Mouse (Mus musculus): Measurements from ENCODE around the gene Slpi. TPM values are rescaled to one million over a fixed set of nuclear protein-coding genes. Genes with fewer than 3 reads are reported as not detected.

The Slpi gene
- polyA plus RNA-seq, 1 experiment from 2014 or later: 0.24 TPM

- H3K4me3 ChIP-seq (ENCODE audit: inconsistent target): no peak overlapping the region
- no peaks in the 10 kb centered on the region for H3K36me3 ChIP-seq (ENCODE audit: inconsistent target)
- H3K27ac ChIP-seq: no peak overlapping the region
- 89% methylated on average over 5 of the region's 8 CpGs for WGBS (ENCODE audit: missing documents)
- H3K79me2 ChIP-seq (ENCODE audit: inconsistent target): no peaks in the 10 kb centered on the region
These were observed 7.2 kb downstream of the Slpi start for GRCm38 (mm10) chr2:164381726-164382125.

GRCm38 (mm10) chr2:164377478-164378426 is 11.1 kb downstream of the Slpi start:
- H3K4me3 ChIP-seq (ENCODE audit: inconsistent target): no peak overlapping the region
- WGBS (ENCODE audit: missing documents): 86% methylated on average over 15 of the region's 15 CpGs
- no peak overlapping the region for H3K27ac ChIP-seq

GRCm38 (mm10) chr2:164373187-164373586 is 15.7 kb downstream of the Slpi start:
- WGBS (ENCODE audit: missing documents): 18% methylated on average over 4 of the region's 4 CpGs
- Histone ChIP-seq H3K79me2 (ENCODE audit: inconsistent target) (no peaks in the 10 kb centered on the region), H3K36me3 (ENCODE audit: inconsistent target) (no peaks in the 10 kb centered on the region), H3K4me3 (ENCODE audit: inconsistent target) (no peak overlapping the region), H3K27ac (no peak overlapping the region)

More at GRCm38 (mm10) chr2:164377478-164378426, 11.1 kb downstream of the Slpi start:
- Histone ChIP-seq H3K79me2 (ENCODE audit: inconsistent target) (no peaks in the 10 kb centered on the region), H3K36me3 (ENCODE audit: inconsistent target) (no peaks in the 10 kb centered on the region)

DNA sequence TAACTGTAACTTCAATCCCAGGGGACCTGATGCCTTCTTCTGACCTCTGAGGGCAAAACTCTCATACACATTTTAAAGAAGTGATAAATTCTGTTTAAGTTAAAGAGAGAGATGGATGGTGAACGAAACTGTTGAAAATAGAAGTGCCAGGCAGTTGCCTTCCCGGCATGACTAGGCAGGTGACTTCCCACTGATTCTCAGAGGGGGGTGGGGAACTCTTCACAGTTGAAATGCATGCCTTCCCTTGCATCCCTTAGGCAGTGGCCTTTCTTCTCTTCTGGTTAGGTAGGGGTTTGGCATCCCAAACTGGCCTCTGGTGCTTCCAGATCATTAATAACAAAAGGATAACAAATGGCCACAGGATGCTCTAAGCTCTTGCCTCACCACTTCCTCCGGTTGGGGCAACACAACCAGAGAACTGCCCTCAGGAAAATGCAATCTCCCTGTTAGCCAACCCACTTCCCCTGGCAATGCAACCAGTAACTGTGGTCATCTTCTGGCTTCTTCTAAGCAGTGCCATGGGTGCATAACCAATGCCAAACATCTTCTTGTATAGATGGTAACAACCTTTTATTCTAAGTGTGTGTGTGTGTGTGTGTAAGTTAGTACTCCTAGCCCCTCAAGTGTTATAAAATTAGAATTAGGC is 16.4 kb downstream of the Slpi start:
- 6% methylated on average over 3 of the region's 3 CpGs for WGBS (ENCODE audit: missing documents)
- Histone ChIP-seq H3K79me2 (ENCODE audit: inconsistent target) (no peaks in the 10 kb centered on the region), H3K27ac (no peak overlapping the region), H3K36me3 (ENCODE audit: inconsistent target) (no peaks in the 10 kb centered on the region), H3K4me3 (ENCODE audit: inconsistent target) (no peak overlapping the region)

DNA sequence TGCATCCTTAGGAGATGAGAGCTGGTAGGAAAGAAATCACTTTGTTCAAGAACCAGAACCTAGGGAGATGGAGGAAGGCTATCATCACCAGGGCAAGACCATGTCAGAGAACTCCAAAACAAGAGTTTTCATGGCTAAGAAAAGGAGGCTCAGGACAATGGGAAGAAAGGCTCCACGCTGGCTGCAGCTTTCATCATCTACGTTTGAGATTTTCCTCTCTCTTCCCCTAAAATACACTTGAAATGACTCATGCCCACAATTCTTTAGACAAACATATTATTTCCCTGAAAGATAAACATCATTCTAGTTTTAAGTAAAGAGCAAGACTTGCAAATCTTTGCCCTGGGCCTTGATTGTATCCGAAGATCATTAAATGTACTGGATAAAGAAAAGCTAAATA is 17.5 kb downstream of the Slpi start:
- H3K4me3 ChIP-seq (ENCODE audit: inconsistent target): no peak overlapping the region
- H3K36me3 ChIP-seq (ENCODE audit: inconsistent target): no peaks in the 10 kb centered on the region
- no peak overlapping the region for H3K27ac ChIP-seq
- WGBS (ENCODE audit: missing documents): 85% methylated on average over 3 of the region's 3 CpGs
- no peaks in the 10 kb centered on the region for H3K79me2 ChIP-seq (ENCODE audit: inconsistent target)

GRCm38 (mm10) chr2:164368620-164369105 is 20.2 kb downstream of the Slpi start:
- H3K27ac ChIP-seq: no peak overlapping the region
- H3K36me3 ChIP-seq (ENCODE audit: inconsistent target): no peaks in the 10 kb centered on the region
- no peaks in the 10 kb centered on the region for H3K79me2 ChIP-seq (ENCODE audit: inconsistent target)
- H3K4me3 ChIP-seq (ENCODE audit: inconsistent target): no peak overlapping the region
- 52% methylated on average over 6 of the region's 6 CpGs for WGBS (ENCODE audit: missing documents)

DNA sequence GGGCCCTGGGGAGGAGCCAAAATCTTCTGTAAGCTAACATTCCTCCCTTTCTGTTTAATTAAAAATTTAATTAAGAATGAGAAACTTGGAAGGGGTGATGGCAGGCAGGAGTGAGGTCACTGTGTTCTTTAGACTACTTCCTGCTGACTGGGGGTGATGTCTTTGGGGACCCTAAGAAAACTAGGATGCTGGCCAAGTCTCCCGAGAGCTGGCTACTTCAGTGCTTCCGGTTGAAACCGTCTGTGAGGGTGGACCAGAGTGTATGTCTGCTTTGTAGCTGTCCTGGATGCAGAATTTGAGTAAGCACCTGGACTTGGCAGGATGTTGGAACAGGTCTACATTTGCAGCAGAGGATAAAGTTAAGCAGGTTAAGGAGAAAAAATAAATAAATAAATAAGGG is 21.9 kb downstream of the Slpi start:
- WGBS (ENCODE audit: missing documents): 77% methylated on average over 3 of the region's 3 CpGs
- Histone ChIP-seq H3K36me3 (ENCODE audit: inconsistent target) (no peaks in the 10 kb centered on the region), H3K27ac (no peak overlapping the region), H3K79me2 (ENCODE audit: inconsistent target) (no peaks in the 10 kb centered on the region), H3K4me3 (ENCODE audit: inconsistent target) (no peak overlapping the region)

DNA sequence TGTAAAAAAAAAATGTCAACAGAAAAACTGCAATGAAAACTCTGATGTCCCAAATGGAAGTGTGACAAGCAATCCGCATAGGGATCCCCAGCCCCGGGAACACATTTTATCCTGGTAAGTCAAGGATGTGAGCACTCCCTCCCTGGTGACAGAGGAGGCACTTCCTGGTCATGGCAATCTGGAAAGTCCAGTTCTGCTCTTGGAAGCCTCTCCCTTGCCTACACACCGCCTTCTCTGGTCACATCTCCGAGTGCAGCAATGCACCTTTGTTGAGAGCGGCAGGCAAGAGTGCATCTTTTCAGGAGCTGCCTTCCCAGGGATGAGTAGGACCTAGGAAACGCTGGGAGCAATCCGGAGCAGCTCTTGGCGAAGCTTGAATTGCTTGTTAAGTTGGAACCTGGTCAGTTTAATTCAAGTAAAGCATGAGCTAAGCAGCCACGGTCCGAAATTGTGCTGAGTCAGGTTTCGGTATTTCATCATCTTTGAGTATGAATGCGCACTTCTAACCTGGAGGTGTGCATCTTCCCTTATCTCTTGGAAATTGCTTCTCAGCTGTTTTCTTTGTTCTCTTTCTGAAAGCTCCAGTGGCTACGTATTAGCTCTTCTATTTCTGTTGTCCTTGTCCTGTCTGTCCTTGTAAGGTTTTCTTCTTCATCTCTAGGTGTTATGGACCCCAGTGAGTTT is 27.8 kb downstream of the Slpi start:
- no peaks in the 10 kb centered on the region for H3K79me2 ChIP-seq (ENCODE audit: inconsistent target)
- H3K27ac ChIP-seq: no peak overlapping the region
- WGBS (ENCODE audit: missing documents): 34% methylated on average over 13 of the region's 13 CpGs
- no peak overlapping the region for H3K4me3 ChIP-seq (ENCODE audit: inconsistent target)
- no peaks in the 10 kb centered on the region for H3K36me3 ChIP-seq (ENCODE audit: inconsistent target)

DNA sequence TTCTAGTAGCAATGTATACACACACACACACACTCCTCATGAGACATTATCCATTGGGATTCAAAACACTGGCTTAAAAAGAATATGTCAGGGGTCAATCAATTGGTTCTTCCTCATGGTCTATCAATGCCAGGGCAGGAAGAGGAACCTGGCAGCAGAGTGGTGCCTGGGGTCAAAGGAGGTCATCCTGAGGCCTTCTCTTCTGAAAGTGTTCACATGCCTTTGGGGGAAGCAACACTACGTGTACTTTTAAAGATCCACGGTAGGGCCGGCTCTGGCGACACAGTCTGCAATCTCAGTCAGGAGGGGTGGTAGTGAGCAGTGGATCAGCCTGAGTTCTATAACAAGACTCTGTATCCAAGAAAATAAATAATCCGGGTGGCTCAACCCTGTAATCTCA is 29.2 kb downstream of the Slpi start:
- H3K4me3 ChIP-seq (ENCODE audit: inconsistent target): no peak overlapping the region
- no peak overlapping the region for H3K27ac ChIP-seq
- H3K79me2 ChIP-seq (ENCODE audit: inconsistent target): no peaks in the 10 kb centered on the region
- no peaks in the 10 kb centered on the region for H3K36me3 ChIP-seq (ENCODE audit: inconsistent target)
- 46% methylated on average over 5 of the region's 5 CpGs for WGBS (ENCODE audit: missing documents)

DNA sequence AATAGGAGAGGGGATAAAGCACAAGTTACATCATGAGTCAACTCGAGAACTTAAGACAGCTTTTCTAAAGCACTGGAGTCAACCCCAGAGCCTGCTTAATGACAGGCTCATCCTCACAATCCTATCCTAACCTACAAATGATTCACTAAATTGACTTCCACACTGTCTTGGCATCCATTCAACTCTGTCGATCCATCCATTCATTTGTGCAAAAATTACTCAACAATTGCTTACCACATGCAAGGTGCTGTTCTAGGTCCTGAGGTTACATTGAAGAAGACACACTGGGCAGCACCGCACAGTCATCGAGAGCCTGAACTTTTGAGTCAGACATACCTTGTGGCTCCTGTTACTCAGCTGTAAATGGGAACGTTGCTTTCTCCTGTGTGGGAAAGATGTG is 29.9 kb downstream of the Slpi start:
- Histone ChIP-seq H3K27ac (no peak overlapping the region), H3K4me3 (ENCODE audit: inconsistent target) (no peak overlapping the region), H3K79me2 (ENCODE audit: inconsistent target) (no peaks in the 10 kb centered on the region), H3K36me3 (ENCODE audit: inconsistent target) (no peaks in the 10 kb centered on the region)
- 75% methylated on average over 5 of the region's 5 CpGs for WGBS (ENCODE audit: missing documents)

DNA sequence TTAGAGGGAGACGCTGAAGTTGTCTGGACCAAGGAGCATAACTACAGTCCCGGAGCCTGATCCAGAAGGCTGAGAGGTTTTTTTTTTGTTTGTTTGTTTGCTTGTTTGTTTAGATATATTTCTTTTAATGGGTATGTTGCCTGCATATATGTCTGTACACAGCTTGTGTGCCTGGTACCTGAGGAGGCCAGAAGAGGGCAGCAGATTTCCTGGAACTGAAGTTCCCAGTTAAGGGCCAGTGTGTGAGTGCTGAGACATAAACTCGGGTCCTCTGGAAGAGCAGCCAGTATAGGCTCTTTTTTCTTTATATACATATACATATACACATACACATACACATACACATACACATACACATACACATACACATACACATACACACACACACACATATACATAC is 30.5 kb downstream of the Slpi start:
- no peak overlapping the region for H3K27ac ChIP-seq
- no peaks in the 10 kb centered on the region for H3K36me3 ChIP-seq (ENCODE audit: inconsistent target)
- no peaks in the 10 kb centered on the region for H3K79me2 ChIP-seq (ENCODE audit: inconsistent target)
- H3K4me3 ChIP-seq (ENCODE audit: inconsistent target): no peak overlapping the region
- WGBS (ENCODE audit: missing documents): 92% methylated on average over 3 of the region's 3 CpGs

DNA sequence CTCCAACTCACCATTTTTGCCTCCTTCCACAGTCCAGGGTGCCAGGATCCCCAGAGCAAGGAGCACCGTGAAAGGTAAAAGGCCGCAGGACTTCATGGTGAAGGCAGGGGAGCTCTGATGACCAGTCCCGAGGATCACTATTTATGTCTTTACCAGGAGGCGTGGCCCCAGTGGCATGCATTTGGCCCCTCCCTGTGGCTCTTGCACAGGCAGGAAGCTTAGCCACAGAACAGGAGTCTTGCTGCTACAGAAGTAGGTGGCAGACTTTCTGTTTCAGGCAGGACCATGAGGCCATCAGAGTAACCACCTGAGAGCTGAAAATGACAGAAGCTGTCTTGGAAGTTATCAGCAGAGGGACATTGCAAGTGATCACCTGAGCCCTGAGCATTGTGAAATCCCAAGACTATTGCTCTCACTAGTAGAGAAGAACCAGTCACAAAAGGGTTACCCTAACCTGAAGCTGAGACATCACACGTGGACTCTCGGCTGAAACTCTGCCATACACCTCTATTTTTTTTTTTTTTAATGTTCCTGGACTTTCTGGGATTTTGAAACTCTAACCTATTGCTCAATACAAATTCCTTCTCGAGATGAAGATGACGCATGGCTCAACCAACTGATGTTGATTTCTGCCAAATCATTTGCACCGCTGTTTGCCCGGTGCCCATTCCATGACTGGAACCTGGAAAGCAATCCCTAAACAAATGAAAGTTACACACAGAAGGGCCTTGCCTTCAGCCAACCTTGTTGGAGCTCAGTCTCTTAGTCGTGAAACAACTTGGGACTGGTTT is 32.5 kb downstream of the Slpi start:
- Histone ChIP-seq H3K4me3 (ENCODE audit: inconsistent target) (no peak overlapping the region), H3K79me2 (ENCODE audit: inconsistent target) (no peaks in the 10 kb centered on the region), H3K27ac (no peak overlapping the region), H3K36me3 (ENCODE audit: inconsistent target) (no peaks in the 10 kb centered on the region)
- whole genome bisulfite sequencing (ENCODE audit: missing documents): 29% methylated on average over 11 of the region's 11 CpGs

DNA sequence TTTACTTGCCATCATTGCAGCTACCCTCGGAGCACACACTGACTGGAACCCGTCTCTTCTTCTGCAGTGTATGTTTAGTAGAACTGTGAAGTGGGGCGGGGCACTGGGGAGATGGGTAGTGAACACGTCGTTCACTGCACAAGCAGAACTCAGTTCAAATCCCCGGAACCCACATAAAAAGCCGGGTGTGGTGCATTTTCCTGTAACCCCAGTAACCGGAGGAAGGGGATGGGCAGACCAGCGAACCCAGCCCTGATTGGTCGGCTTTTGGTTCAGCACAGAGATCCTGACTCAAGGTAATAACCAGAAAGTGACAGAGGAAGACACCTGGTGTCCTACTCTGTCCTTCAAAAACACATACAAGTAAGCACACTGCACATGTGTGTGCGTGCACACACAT is 35.5 kb downstream of the Slpi start:
- no peaks in the 10 kb centered on the region for H3K79me2 ChIP-seq (ENCODE audit: inconsistent target)
- 91% methylated on average over 9 of the region's 11 CpGs for WGBS (ENCODE audit: missing documents)

DNA sequence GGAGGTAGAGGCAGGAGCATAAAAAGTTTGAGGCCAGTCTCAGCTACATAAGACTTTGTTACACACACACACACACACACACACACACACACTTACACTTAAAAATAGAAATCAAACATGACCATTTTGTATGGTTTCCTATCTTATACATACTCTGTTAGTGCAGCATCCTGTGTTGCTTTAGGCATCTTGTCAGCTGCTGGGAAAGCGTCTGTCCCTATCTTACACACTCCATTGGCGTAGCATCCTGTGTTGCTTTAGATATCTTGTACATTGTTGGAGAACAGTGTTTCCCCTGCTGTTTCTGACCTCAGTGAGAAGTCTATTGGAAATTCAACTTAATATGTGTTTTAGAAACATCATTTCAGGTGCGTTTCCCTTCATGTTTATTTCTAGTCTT is 36.2 kb downstream of the Slpi start:
- Histone ChIP-seq H3K36me3 (ENCODE audit: inconsistent target) (no peaks in the 10 kb centered on the region), H3K4me3 (ENCODE audit: inconsistent target) (no peak overlapping the region), H3K27ac (no peak overlapping the region), H3K79me2 (ENCODE audit: inconsistent target) (no peaks in the 10 kb centered on the region)
- 94% methylated on average over 3 of the region's 3 CpGs for WGBS (ENCODE audit: missing documents)

More for the DNA sequence above, 35.5 kb downstream of the Slpi start:
- H3K27ac ChIP-seq: no peak overlapping the region
- no peak overlapping the region for H3K4me3 ChIP-seq (ENCODE audit: inconsistent target)
- H3K36me3 ChIP-seq (ENCODE audit: inconsistent target): no peaks in the 10 kb centered on the region
